Mouse (Mus musculus) E14TG2a.4 (cell line): ENCODE measurements around the gene Gm960.

Experiments
- H3K27me3 ChIP-seq: 2 replicates; pipeline ENCODE4 v1.6.1; 2014; ENCODE audit warnings: low read length, control low read depth; ENCODE audit not compliant: insufficient read depth
- H3K36me3 ChIP-seq: 2 replicates; pipeline ENCODE4 v1.6.1; 2014; ENCODE audit warnings: low read length, control low read depth; ENCODE audit not compliant: insufficient read depth
- H3K4me1 ChIP-seq: replicated peaks from 2 replicates; pipeline ENCODE4 v1.6.1; 2014; ENCODE audit warnings: low read depth, low read length, control low read depth
- H3K4me3 ChIP-seq: replicated peaks from 2 replicates; pipeline ENCODE4 v1.5.1; 2014; ENCODE audit warnings: mild to moderate bottlenecking, low read length
- H3K9me3 ChIP-seq: 2 replicates; pipeline ENCODE4 v1.6.1; 2014; ENCODE audit warnings: low read length, control low read depth
- CTCF ChIP-seq: conservative IDR thresholded peaks from 2 replicates; pipeline ENCODE4 v1.5.1; 2014; ENCODE audit warnings: low read length
- NANOG ChIP-seq: IDR thresholded peaks from 2 replicates; pipeline ENCODE4 v1.6.1; 2014; ENCODE audit warnings: borderline replicate concordance, low read length, mixed read lengths
- POU5F1 ChIP-seq: IDR thresholded peaks from 2 replicates; pipeline ENCODE4 v1.6.1; 2014; ENCODE audit warnings: low read length, borderline replicate concordance

Gm960 gene

DNA sequence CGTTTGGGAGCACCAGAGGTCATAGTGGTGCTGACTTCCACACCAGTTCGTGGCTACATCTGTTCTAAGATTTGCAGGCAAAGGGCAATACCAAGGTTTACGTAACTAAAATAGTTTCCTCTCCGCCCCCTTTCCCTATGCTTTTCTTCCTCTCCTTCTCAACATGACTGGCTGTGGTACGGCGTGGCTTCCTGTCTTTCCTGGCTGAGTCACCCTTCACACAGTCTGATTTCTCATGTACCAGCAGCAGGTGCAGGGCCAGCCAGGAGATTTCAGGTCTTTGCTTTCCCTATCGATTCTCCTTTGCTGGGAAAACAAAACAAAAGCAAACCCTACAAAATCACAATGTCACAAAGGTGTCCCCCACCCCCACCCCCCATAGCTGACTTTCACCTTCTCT is 2.8 kb upstream of the Gm960 start:
- H3K36me3 ChIP-seq, result no peaks in the 10 kb centered on the region
- H3K4me1 ChIP-seq, result peaks cover 18% of the 10 kb centered on the region
- peaks cover 81% of the 10 kb centered on the region for H3K27me3 ChIP-seq
- TF ChIP-seq CTCF (no peak), POU5F1 (no peak), NANOG (no peak)
- H3K4me3 ChIP-seq, result no peak overlapping the region
- no peaks in the 10 kb centered on the region for H3K9me3 ChIP-seq

DNA sequence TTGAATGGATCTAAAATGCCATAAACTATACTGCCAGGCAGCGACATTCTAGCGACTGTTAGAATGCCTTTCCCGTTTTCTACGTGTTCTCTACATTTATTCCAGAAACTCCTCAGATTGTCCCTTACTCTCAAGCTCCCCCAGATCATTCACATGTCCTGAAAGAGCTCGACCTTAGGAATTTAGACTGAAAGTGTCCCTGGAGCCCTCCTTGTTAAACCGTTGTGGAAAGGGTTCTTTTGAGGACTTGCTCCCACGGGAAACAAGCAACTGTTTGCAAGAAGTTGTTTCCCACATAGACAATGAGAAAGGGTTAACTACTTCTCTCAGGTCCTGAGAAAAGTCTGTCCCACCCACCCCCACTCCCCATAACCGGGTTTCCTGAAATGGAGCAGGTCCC is 2.2 kb upstream of the Gm960 start:
- H3K27me3 ChIP-seq, result peaks cover 77% of the 10 kb centered on the region
- no peak overlapping the region for H3K4me3 ChIP-seq
- TF ChIP-seq CTCF, result no peak
- TF ChIP-seq POU5F1, result no peak
- TF ChIP-seq NANOG, result no peak
- no peaks in the 10 kb centered on the region for H3K9me3 ChIP-seq
- H3K36me3 ChIP-seq, result no peaks in the 10 kb centered on the region
- peaks cover 18% of the 10 kb centered on the region for H3K4me1 ChIP-seq

DNA sequence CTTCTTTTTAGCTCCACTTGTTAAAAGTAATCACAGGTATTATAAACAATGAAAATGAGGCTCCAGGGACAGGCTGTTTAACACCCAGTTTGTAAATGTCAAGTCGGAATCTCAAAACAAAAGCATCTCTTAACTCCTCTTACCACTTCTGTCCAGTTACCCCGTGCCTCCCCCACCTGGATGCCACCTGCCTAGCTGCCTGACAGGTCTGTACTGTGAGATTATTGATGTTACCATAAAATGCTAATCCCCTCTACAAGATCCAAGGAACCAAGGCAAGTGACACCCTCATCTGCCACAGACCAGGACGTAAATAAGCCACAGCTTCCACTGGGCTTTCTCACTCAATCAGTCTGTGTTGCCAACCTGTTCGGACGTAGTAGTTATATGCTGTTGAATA is 1.4 kb upstream of the Gm960 start:
- Histone ChIP-seq H3K9me3 (no peaks in the 10 kb centered on the region), H3K36me3 (no peaks in the 10 kb centered on the region), H3K27me3 (peaks cover 72% of the 10 kb centered on the region), H3K4me3 (no peak overlapping the region), H3K4me1 (peaks cover 18% of the 10 kb centered on the region)
- TF ChIP-seq POU5F1 (no peak), NANOG (no peak), CTCF (no peak)

DNA sequence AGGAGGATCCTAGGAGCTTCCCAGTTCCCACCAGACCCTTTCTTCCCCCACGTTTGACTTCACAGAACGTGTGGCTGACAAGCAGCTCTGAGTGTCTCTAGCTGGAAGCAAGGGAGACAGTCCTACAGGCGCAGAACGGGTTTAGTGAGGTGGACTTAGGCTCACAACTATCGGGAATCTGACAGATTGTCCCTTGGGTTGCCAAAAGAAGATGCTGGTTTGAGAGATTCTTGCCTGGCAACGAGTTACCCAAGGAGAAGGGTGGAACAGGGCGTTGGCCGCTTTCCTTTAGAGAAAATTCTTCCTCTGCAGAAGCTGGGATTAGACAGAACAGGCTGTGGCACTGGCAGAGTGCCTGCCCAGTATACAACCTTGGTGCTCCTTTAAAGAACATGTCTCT is 388 bp upstream of the Gm960 start:
- no peaks in the 10 kb centered on the region for H3K9me3 ChIP-seq
- TF ChIP-seq POU5F1 (no peak), NANOG (no peak), CTCF (no peak)
- peaks cover 69% of the 10 kb centered on the region for H3K27me3 ChIP-seq
- peak overlapping the region; percentile 81 for H3K4me3 ChIP-seq
- peaks cover 18% of the 10 kb centered on the region for H3K4me1 ChIP-seq
- H3K36me3 ChIP-seq, result no peaks in the 10 kb centered on the region

DNA sequence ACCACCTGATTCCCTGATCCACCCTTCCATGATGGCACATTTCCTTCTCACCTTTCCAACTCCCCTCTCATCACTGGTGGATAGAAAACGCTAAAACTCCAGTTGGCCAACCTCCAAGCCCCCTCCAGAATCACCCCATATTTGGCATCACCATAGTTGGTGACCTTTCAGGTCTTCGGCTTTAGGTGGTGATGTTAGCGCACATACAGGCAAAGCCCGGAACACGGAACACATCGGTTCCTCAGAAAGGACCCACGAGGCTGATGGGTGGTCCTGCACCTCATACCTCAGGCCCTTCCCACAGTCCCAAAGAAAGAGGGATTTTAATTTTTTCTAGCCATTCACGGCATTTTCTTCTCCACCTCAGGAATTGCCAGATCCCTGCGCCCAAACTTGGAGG is 747 bp downstream of the Gm960 start:
- peak overlapping the region; percentile 81 for H3K4me3 ChIP-seq
- H3K36me3 ChIP-seq, result no peaks in the 10 kb centered on the region
- H3K27me3 ChIP-seq, result peaks cover 66% of the 10 kb centered on the region
- no peak for TF ChIP-seq CTCF
- no peaks in the 10 kb centered on the region for H3K9me3 ChIP-seq
- H3K4me1 ChIP-seq, result peaks cover 18% of the 10 kb centered on the region

DNA sequence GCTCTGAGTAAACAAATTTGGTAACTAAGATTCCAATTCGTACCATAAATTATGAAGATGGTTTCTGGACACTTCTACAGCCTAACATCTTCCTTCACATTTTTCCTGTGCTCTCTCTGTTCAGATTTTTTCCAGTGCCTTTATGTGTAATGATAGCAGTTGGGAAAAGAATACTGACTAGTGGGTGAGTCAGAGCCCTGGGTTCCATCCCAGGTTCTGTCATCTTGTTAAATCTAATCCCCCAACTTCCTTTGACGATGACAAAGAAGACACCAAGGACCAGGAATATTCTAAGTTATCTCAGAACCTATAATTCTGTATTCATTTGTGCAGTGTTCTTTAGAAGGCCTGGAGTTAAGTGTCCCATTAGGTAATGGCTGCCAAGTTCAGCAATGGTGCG is 1.3 kb downstream of the Gm960 start:
- H3K27me3 ChIP-seq, result peaks cover 60% of the 10 kb centered on the region
- no peaks in the 10 kb centered on the region for H3K9me3 ChIP-seq
- peaks cover 18% of the 10 kb centered on the region for H3K4me1 ChIP-seq
- H3K4me3 ChIP-seq, result no peak overlapping the region
- H3K36me3 ChIP-seq, result no peaks in the 10 kb centered on the region
- TF ChIP-seq POU5F1 (no peak), CTCF (no peak)

DNA sequence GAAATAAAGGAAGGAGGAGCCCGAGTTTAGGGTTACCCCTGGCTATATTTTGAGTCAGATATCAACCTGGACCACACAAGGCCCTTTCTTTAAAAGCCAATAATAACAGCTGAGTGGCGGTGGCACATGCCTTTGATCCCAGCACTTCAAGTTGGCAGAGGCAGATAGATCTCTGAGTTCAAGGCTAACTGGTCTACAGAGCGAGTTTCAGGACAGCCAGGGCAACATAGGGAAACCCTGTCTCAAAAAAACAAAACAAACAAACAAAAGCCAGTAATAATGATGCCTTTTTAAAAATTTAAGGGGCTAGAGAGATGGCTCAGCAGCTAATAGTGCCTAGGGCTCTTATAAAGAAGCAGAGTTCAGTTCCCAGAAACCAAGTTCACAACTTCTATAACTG is 4.1 kb downstream of the Gm960 start:
- TF ChIP-seq POU5F1 (no peak), CTCF (no peak)
- Histone ChIP-seq H3K9me3 (no peaks in the 10 kb centered on the region), H3K36me3 (no peaks in the 10 kb centered on the region), H3K4me1 (peaks cover 14% of the 10 kb centered on the region), H3K4me3 (no peak overlapping the region), H3K27me3 (peaks cover 44% of the 10 kb centered on the region)

DNA sequence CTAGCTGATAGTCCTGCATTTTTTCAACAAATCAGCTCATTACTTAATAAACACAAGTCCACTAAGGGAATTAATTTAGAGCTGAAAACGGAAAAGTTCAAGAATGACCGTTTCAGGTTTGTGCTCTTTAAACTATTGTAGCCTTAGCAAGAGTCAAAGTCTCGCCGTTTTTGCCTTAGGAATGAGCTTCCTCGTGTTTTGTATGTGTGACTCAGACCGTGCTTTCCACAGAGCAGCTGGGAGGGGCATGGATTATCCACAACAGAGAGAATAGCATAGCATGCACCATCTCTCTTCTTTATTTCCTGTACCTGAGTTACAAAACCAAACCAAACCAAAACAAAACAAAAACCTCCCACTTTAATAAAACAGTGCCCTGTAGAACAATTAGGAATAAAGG is 26.1 kb downstream of the Gm960 start:
- Histone ChIP-seq H3K27me3 (peaks cover 3% of the 10 kb centered on the region; the same call in 1 of the 2 replicates), H3K4me3 (no peak overlapping the region), H3K4me1 (no peaks in the 10 kb centered on the region), H3K9me3 (no peaks in the 10 kb centered on the region), H3K36me3 (no peaks in the 10 kb centered on the region)
- TF ChIP-seq CTCF, result no peak
- TF ChIP-seq POU5F1, result no peak
- no peak for TF ChIP-seq NANOG

DNA sequence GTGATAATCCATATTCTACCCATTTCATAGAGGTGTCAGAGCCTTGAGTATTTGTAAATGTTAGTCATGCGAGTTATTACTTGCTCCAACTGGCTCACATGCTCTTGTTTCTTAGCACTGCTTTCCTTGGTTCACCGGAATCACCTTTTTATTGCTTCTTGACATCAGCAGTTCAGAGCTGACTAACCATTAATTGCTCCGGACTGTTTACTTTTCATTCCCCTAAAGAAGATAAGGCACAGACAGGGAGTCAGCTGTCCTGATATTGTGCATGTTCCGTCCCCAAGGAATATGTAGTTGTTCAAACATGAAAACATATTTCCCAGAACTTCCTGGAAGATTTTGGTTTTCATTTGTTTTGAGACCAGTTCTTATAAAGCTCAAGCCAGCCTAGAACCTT is 27.7 kb downstream of the Gm960 start:
- Histone ChIP-seq H3K36me3 (no peaks in the 10 kb centered on the region), H3K9me3 (no peaks in the 10 kb centered on the region), H3K4me3 (no peak overlapping the region), H3K4me1 (no peaks in the 10 kb centered on the region), H3K27me3 (peaks cover 3% of the 10 kb centered on the region; the same call in 1 of the 2 replicates)
- TF ChIP-seq NANOG (no peak), CTCF (no peak), POU5F1 (no peak)

DNA sequence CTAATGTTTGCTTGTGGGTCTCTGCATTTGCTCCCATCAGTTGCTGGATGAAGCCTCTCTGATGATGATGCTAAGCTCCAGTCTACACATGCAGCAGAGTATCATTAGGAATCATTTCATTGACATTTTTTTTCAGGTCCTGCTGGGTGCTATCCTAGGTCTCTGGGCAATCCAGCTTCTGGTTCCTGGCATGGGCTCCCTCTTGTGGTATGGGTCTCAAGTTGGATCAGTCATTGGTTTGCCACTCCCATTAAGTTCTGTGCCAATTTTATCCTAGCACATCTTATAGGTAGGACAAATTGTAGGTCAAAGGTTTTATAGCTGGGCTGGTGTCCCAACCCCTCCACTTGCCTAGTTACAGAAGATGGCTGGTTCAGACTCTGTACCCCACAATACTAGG is 31.7 kb downstream of the Gm960 start:
- H3K27me3 ChIP-seq, result no peaks in the 10 kb centered on the region; the same call in 1 of the 2 replicates
- no peaks in the 10 kb centered on the region for H3K36me3 ChIP-seq
- TF ChIP-seq CTCF, result no peak
- TF ChIP-seq POU5F1, result no peak
- no peak for TF ChIP-seq NANOG
- H3K9me3 ChIP-seq, result no peaks in the 10 kb centered on the region
- H3K4me1 ChIP-seq, result no peaks in the 10 kb centered on the region
- no peak overlapping the region for H3K4me3 ChIP-seq
